Mouse (Mus musculus): ENCODE measurements around the gene Zfp12. TPM values are rescaled to one million over a fixed set of nuclear protein-coding genes. Genes with fewer than 3 reads are reported as not detected.

Gene Zfp12
- polyA plus RNA-seq, 1 experiment from 2014 or later, result 16.6 TPM

- H3K36me3 ChIP-seq (ENCODE audit: control insufficient read depth, insufficient read depth, low read length), result peaks cover 75% of the 10 kb centered on the region
- no peak overlapping the region for H3K27ac ChIP-seq (replicated peaks; ENCODE audit: low read depth, low read length)
- peaks cover 68% of the 10 kb centered on the region for H3K27me3 ChIP-seq (replicated peaks; ENCODE audit: control insufficient read depth, insufficient read depth, low read length)
- H3K4me3 ChIP-seq (ENCODE audit: low read depth, low read length), result peak overlapping the region; percentile 42
- no peak overlapping the region for H3K9ac ChIP-seq (ENCODE audit: low read depth, low read length)
- H3K4me1 ChIP-seq (ENCODE audit: control insufficient read depth, insufficient read depth, low read length), result peaks cover 5% of the 10 kb centered on the region; the same call in 1 of the 2 replicates
- ATAC-seq (ENCODE audit: low read depth), result no peak
- WGBS, result 16% methylated on average over 59 of the region's 66 CpGs
- H3K9me3 ChIP-seq (ENCODE audit: control insufficient read depth, low read length), result no peaks in the 10 kb centered on the region
- peak overlapping the region; percentile 79; the same call in 1 of the 2 replicates for H3K4me2 ChIP-seq (ENCODE audit: low read depth, low read length)
- DNase-seq (ENCODE audit: low spot score), result no peak
Measured at GRCm38 (mm10) chr5:143254487-143255130, 19.6 kb downstream of the Zfp12 start.

- DNase-seq (ENCODE audit: low spot score) (no peak), ATAC-seq (ENCODE audit: low read depth) (no peak)
- H3K36me3 ChIP-seq (ENCODE audit: control insufficient read depth, insufficient read depth, low read length), result peaks cover 80% of the 10 kb centered on the region
- H3K9ac ChIP-seq (ENCODE audit: low read depth, low read length), result no peak overlapping the region
- no peak overlapping the region for H3K4me2 ChIP-seq (ENCODE audit: low read depth, low read length)
- H3K4me3 ChIP-seq (ENCODE audit: low read depth, low read length), result 0 out of 2 replicates have a peak overlapping the region, but pooled peaks have one; percentile 42
- no peak overlapping the region for H3K27ac ChIP-seq (replicated peaks; ENCODE audit: low read depth, low read length)
- 31% methylated on average over 19 of the region's 24 CpGs for WGBS
- H3K9me3 ChIP-seq (ENCODE audit: control insufficient read depth, low read length), result no peaks in the 10 kb centered on the region
- peaks cover 5% of the 10 kb centered on the region; the same call in 1 of the 2 replicates for H3K4me1 ChIP-seq (ENCODE audit: control insufficient read depth, insufficient read depth, low read length)
- peaks cover 68% of the 10 kb centered on the region for H3K27me3 ChIP-seq (replicated peaks; ENCODE audit: control insufficient read depth, insufficient read depth, low read length)
Measured at GRCm38 (mm10) chr5:143255131-143255519, 20.2 kb downstream of the Zfp12 start.

GRCm38 (mm10) chr5:143255802-143256201, 20.8 kb downstream of the Zfp12 start:
- DNase-seq (ENCODE audit: low spot score) (no peak), ATAC-seq (ENCODE audit: low read depth) (no peak)
- Histone ChIP-seq H3K9me3 (ENCODE audit: control insufficient read depth, low read length) (no peaks in the 10 kb centered on the region), H3K4me1 (ENCODE audit: control insufficient read depth, insufficient read depth, low read length) (peaks cover 5% of the 10 kb centered on the region; the same call in 1 of the 2 replicates), H3K9ac (ENCODE audit: low read depth, low read length) (no peak overlapping the region), H3K4me3 (ENCODE audit: low read depth, low read length) (no peak overlapping the region), H3K27me3 (replicated peaks; ENCODE audit: control insufficient read depth, insufficient read depth, low read length) (peaks cover 68% of the 10 kb centered on the region), H3K36me3 (ENCODE audit: control insufficient read depth, insufficient read depth, low read length) (peaks cover 86% of the 10 kb centered on the region), H3K4me2 (ENCODE audit: low read depth, low read length) (no peak overlapping the region), H3K27ac (replicated peaks; ENCODE audit: low read depth, low read length) (no peak overlapping the region)
- WGBS, result 94% methylated on average over 5 of the region's 5 CpGs

- no peaks in the 10 kb centered on the region for H3K9me3 ChIP-seq (ENCODE audit: control insufficient read depth, low read length)
- ATAC-seq (ENCODE audit: low read depth) (no peak), DNase-seq (ENCODE audit: low spot score) (no peak)
- H3K27me3 ChIP-seq (replicated peaks; ENCODE audit: control insufficient read depth, insufficient read depth, low read length), result peaks cover 15% of the 10 kb centered on the region
- 92% methylated on average over 8 of the region's 8 CpGs for WGBS
- peaks cover 60% of the 10 kb centered on the region for H3K36me3 ChIP-seq (ENCODE audit: control insufficient read depth, insufficient read depth, low read length)
- H3K9ac ChIP-seq (ENCODE audit: low read depth, low read length), result no peak overlapping the region
- no peak overlapping the region for H3K4me2 ChIP-seq (ENCODE audit: low read depth, low read length)
- no peaks in the 10 kb centered on the region for H3K4me1 ChIP-seq (ENCODE audit: control insufficient read depth, insufficient read depth, low read length)
- H3K27ac ChIP-seq (replicated peaks; ENCODE audit: low read depth, low read length), result no peak overlapping the region
- H3K4me3 ChIP-seq (ENCODE audit: low read depth, low read length), result no peak overlapping the region
Measured at GRCm38 (mm10) chr5:143261636-143262035, 26.7 kb downstream of the Zfp12 start.

- peaks cover 7% of the 10 kb centered on the region for H3K4me1 ChIP-seq (ENCODE audit: control insufficient read depth, insufficient read depth, low read length)
- no peaks in the 10 kb centered on the region for H3K9me3 ChIP-seq (ENCODE audit: control insufficient read depth, low read length)
- H3K27me3 ChIP-seq (replicated peaks; ENCODE audit: control insufficient read depth, insufficient read depth, low read length), result no peaks in the 10 kb centered on the region
- no peak overlapping the region for H3K4me2 ChIP-seq (ENCODE audit: low read depth, low read length)
- ATAC-seq (ENCODE audit: low read depth) (no peak), DNase-seq (ENCODE audit: low spot score) (no peak)
- WGBS, result 88% methylated on average over 10 of the region's 10 CpGs
- H3K4me3 ChIP-seq (ENCODE audit: low read depth, low read length), result no peak overlapping the region
- peaks cover 40% of the 10 kb centered on the region for H3K36me3 ChIP-seq (ENCODE audit: control insufficient read depth, insufficient read depth, low read length)
- no peak overlapping the region for H3K9ac ChIP-seq (ENCODE audit: low read depth, low read length)
- H3K27ac ChIP-seq (replicated peaks; ENCODE audit: low read depth, low read length), result no peak overlapping the region
Measured at GRCm38 (mm10) chr5:143264689-143265088, 29.7 kb downstream of the Zfp12 start.

GRCm38 (mm10) chr5:143265409-143265808, 30.4 kb downstream of the Zfp12 start:
- Histone ChIP-seq H3K4me3 (ENCODE audit: low read depth, low read length) (no peak overlapping the region), H3K27ac (replicated peaks; ENCODE audit: low read depth, low read length) (no peak overlapping the region), H3K9ac (ENCODE audit: low read depth, low read length) (no peak overlapping the region), H3K9me3 (ENCODE audit: control insufficient read depth, low read length) (no peaks in the 10 kb centered on the region), H3K27me3 (replicated peaks; ENCODE audit: control insufficient read depth, insufficient read depth, low read length) (no peaks in the 10 kb centered on the region), H3K4me1 (ENCODE audit: control insufficient read depth, insufficient read depth, low read length) (peaks cover 7% of the 10 kb centered on the region), H3K36me3 (ENCODE audit: control insufficient read depth, insufficient read depth, low read length) (peaks cover 32% of the 10 kb centered on the region), H3K4me2 (ENCODE audit: low read depth, low read length) (no peak overlapping the region)
- ATAC-seq (ENCODE audit: low read depth), result no peak
- WGBS, result 44% methylated on average over 1 of the region's 1 CpGs
- DNase-seq (ENCODE audit: low spot score), result no peak

- Histone ChIP-seq H3K9ac (ENCODE audit: low read depth, low read length) (no peak overlapping the region), H3K4me3 (ENCODE audit: low read depth, low read length) (no peak overlapping the region), H3K27ac (replicated peaks; ENCODE audit: low read depth, low read length) (no peak overlapping the region), H3K4me1 (ENCODE audit: control insufficient read depth, insufficient read depth, low read length) (peaks cover 7% of the 10 kb centered on the region), H3K36me3 (ENCODE audit: control insufficient read depth, insufficient read depth, low read length) (peaks cover 26% of the 10 kb centered on the region), H3K4me2 (ENCODE audit: low read depth, low read length) (no peak overlapping the region), H3K9me3 (ENCODE audit: control insufficient read depth, low read length) (no peaks in the 10 kb centered on the region), H3K27me3 (replicated peaks; ENCODE audit: control insufficient read depth, insufficient read depth, low read length) (no peaks in the 10 kb centered on the region)
- ATAC-seq (ENCODE audit: low read depth), result no peak
- DNase-seq (ENCODE audit: low spot score), result no peak
- 88% methylated on average over 6 of the region's 6 CpGs for WGBS
Measured at GRCm38 (mm10) chr5:143266794-143267193, 31.8 kb downstream of the Zfp12 start.

- Histone ChIP-seq H3K4me2 (ENCODE audit: low read depth, low read length) (peak overlapping the region; percentile 95), H3K9me3 (ENCODE audit: control insufficient read depth, low read length) (no peaks in the 10 kb centered on the region), H3K27me3 (replicated peaks; ENCODE audit: control insufficient read depth, insufficient read depth, low read length) (no peaks in the 10 kb centered on the region), H3K36me3 (ENCODE audit: control insufficient read depth, insufficient read depth, low read length) (peaks cover 5% of the 10 kb centered on the region), H3K27ac (replicated peaks; ENCODE audit: low read depth, low read length) (no peak overlapping the region), H3K4me1 (ENCODE audit: control insufficient read depth, insufficient read depth, low read length) (peaks cover 7% of the 10 kb centered on the region), H3K4me3 (ENCODE audit: low read depth, low read length) (peak overlapping the region; percentile 95), H3K9ac (ENCODE audit: low read depth, low read length) (peak overlapping the region; percentile 91)
- 21% methylated on average over 8 of the region's 8 CpGs for WGBS
- no peak for DNase-seq (ENCODE audit: low spot score)
- no peak for ATAC-seq (ENCODE audit: low read depth)
Measured at GRCm38 (mm10) chr5:143268985-143269362, 34.0 kb downstream of the Zfp12 start.

Measured in embryonic facial prominence, embryonic 14.5 days (tissue).